Mouse (Mus musculus) forebrain, postnatal 0 days (tissue): ENCODE measurements at regions not wholly inside any gene's neighbourhood (a gene's known extent, or its start where the extent isn't known, plus 50 kb on each side); places are given as distances from the start of the nearest gene placed in this dataset.

Experiments used
- ATAC-seq: fragments of 200-750 bp; cut with Nextera tagmentation; 2 replicates; pipeline ENCODE4 v1.8.0; 2017; ENCODE audit warnings: mild to moderate bottlenecking, moderate library complexity
- DNase-seq: peaks from one replicate; pipeline ENCODE4 v3.0.0-alpha.2; 2015
- H3K27ac ChIP-seq: fragments of 300-500 bp; sonication (generic); 2 replicates; pipeline ENCODE4 v1.5.1; 2014; ENCODE audit warnings: low read depth, mild to moderate bottlenecking, antibody characterized with exemption, low read length, moderate library complexity, mixed read lengths
- H3K27me3 ChIP-seq: fragments of 300-500 bp; sonication (generic); 2 replicates; pipeline ENCODE4 v1.6.1; 2014; ENCODE audit warnings: mild to moderate bottlenecking, low read length, mixed read lengths; ENCODE audit not compliant: insufficient read depth
- H3K36me3 ChIP-seq: fragments of 300-500 bp; sonication (generic); 2 replicates; pipeline ENCODE4 v1.6.1; 2014; ENCODE audit warnings: mild to moderate bottlenecking, moderate library complexity; ENCODE audit not compliant: insufficient read depth
- H3K4me1 ChIP-seq: fragments of 300-500 bp; sonication (generic); 2 replicates; pipeline ENCODE4 v1.6.1; 2014; ENCODE audit warnings: antibody characterized with exemption; ENCODE audit not compliant: insufficient read depth
- H3K4me2 ChIP-seq: fragments of 300-500 bp; sonication (generic); 2 replicates; pipeline ENCODE4 v1.6.1; 2014; ENCODE audit warnings: low read depth, mild to moderate bottlenecking, moderate library complexity
- H3K4me3 ChIP-seq: fragments of 300-500 bp; sonication (generic); 2 replicates; pipeline ENCODE4 v1.5.1; 2014; ENCODE audit warnings: low read depth, low read length, mixed read lengths
- H3K9ac ChIP-seq: fragments of 300-500 bp; sonication (generic); 2 replicates; pipeline ENCODE4 v1.6.1; 2014; ENCODE audit warnings: mild to moderate bottlenecking
- H3K9me3 ChIP-seq: fragments of 300-500 bp; sonication (generic); 2 replicates; pipeline ENCODE4 v1.6.1; 2016; ENCODE audit warnings: low read length
- CTCF ChIP-seq: sonication (generic); IDR thresholded peaks from 2 replicates; pipeline ENCODE4 v1.5.1; 2016; ENCODE audit warnings: antibody characterized with exemption, control low read depth, low read depth
- WGBS: fragments of 180-500 bp; shearing (Covaris S2); extraction: QIAGEN DNeasy Blood & Tissue Kit; methylation state at CpG from one replicate; pipeline ENCODE4 v1.1.7; 2014; 5-methylcytosine and 5-hydroxymethylcytosine counted together

- no peaks in the 10 kb centered on the region for H3K27me3 ChIP-seq
- DNase-seq, result no peak
- no peaks in the 10 kb centered on the region for H3K36me3 ChIP-seq
- H3K4me2 ChIP-seq, result no peak overlapping the region
- 0 out of 2 replicates have a peak, but pooled peaks cover 3% of the 10 kb centered on the region for H3K4me1 ChIP-seq
- no peaks in the 10 kb centered on the region for H3K9me3 ChIP-seq
- no peak overlapping the region for H3K9ac ChIP-seq
- WGBS, result 77% methylated on average over 7 of the region's 7 CpGs
- H3K4me3 ChIP-seq, result no peak overlapping the region
- ATAC-seq, result no peak
- no peak overlapping the region for H3K27ac ChIP-seq
- no peak for TF ChIP-seq CTCF
Measured at GRCm38 (mm10) chr8:126759711-126760110, 165.9 kb upstream of the Irf2bp2 start.

GRCm38 (mm10) chr8:126758951-126759350, 165.2 kb upstream of the Irf2bp2 start:
- no peak overlapping the region for H3K9ac ChIP-seq
- no peaks in the 10 kb centered on the region for H3K36me3 ChIP-seq
- 87% methylated on average over 4 of the region's 4 CpGs for WGBS
- no peaks in the 10 kb centered on the region for H3K27me3 ChIP-seq
- 0 out of 2 replicates have a peak, but pooled peaks cover 3% of the 10 kb centered on the region for H3K4me1 ChIP-seq
- no peak overlapping the region for H3K4me3 ChIP-seq
- H3K4me2 ChIP-seq, result no peak overlapping the region
- DNase-seq (no peak), ATAC-seq (no peak)
- no peak for TF ChIP-seq CTCF
- H3K9me3 ChIP-seq, result no peaks in the 10 kb centered on the region
- H3K27ac ChIP-seq, result no peak overlapping the region

- DNase-seq (no peak), ATAC-seq (0 out of 2 replicates have a peak, but pooled peaks have one; percentile 18)
- H3K4me1 ChIP-seq, result 0 out of 2 replicates have a peak, but pooled peaks cover 11% of the 10 kb centered on the region
Measured at GRCm38 (mm10) chr8:126757951-126758757, 164.4 kb upstream of the Irf2bp2 start.

GRCm38 (mm10) chr8:126756300-126757097, 162.7 kb upstream of the Irf2bp2 start:
- Histone ChIP-seq H3K4me3 (no peak overlapping the region), H3K4me1 (peaks cover 15% of the 10 kb centered on the region; the same call in 1 of the 2 replicates), H3K9ac (no peak overlapping the region), H3K36me3 (no peaks in the 10 kb centered on the region), H3K27ac (no peak overlapping the region), H3K9me3 (no peaks in the 10 kb centered on the region), H3K4me2 (no peak overlapping the region), H3K27me3 (no peaks in the 10 kb centered on the region)
- TF ChIP-seq CTCF, result no peak
- ATAC-seq (no peak), DNase-seq (no peak)
- WGBS, result 69% methylated on average over 8 of the region's 8 CpGs

More at GRCm38 (mm10) chr8:126757951-126758757, 164.4 kb upstream of the Irf2bp2 start:
- H3K9me3 ChIP-seq, result no peaks in the 10 kb centered on the region
- H3K27me3 ChIP-seq, result no peaks in the 10 kb centered on the region
- WGBS, result 83% methylated on average over 12 of the region's 12 CpGs
- peak; percentile 44 for TF ChIP-seq CTCF
- no peak overlapping the region for H3K4me3 ChIP-seq
- no peak overlapping the region for H3K27ac ChIP-seq
- no peak overlapping the region for H3K9ac ChIP-seq
- H3K4me2 ChIP-seq, result no peak overlapping the region
- H3K36me3 ChIP-seq, result no peaks in the 10 kb centered on the region

GRCm38 (mm10) chr8:126755669-126756068, 161.9 kb upstream of the Irf2bp2 start:
- WGBS, result 80% methylated on average over 5 of the region's 5 CpGs
- no peaks in the 10 kb centered on the region for H3K9me3 ChIP-seq

GRCm38 (mm10) chr8:126754361-126754809, 160.6 kb upstream of the Irf2bp2 start:
- Histone ChIP-seq H3K9me3 (no peaks in the 10 kb centered on the region), H3K27me3 (no peaks in the 10 kb centered on the region), H3K9ac (no peak overlapping the region), H3K27ac (no peak overlapping the region), H3K4me3 (no peak overlapping the region), H3K4me1 (peaks cover 15% of the 10 kb centered on the region; the same call in 1 of the 2 replicates), H3K4me2 (no peak overlapping the region), H3K36me3 (no peaks in the 10 kb centered on the region)
- no peak for ATAC-seq
- DNase-seq, result no peak
- 83% methylated on average over 8 of the region's 8 CpGs for WGBS
- no peak for TF ChIP-seq CTCF

More at GRCm38 (mm10) chr8:126755669-126756068, 161.9 kb upstream of the Irf2bp2 start:
- Histone ChIP-seq H3K4me2 (no peak overlapping the region), H3K27me3 (no peaks in the 10 kb centered on the region), H3K4me1 (peaks cover 15% of the 10 kb centered on the region; the same call in 1 of the 2 replicates), H3K4me3 (no peak overlapping the region), H3K27ac (no peak overlapping the region), H3K9ac (no peak overlapping the region), H3K36me3 (no peaks in the 10 kb centered on the region)
- ATAC-seq (no peak), DNase-seq (no peak)
- TF ChIP-seq CTCF, result no peak
